Mouse (Mus musculus) layer of hippocampus, adult 18-20 months (tissue): ENCODE results near the gene Sema6b. TPM values are rescaled to one million over a fixed set of nuclear protein-coding genes. Genes with fewer than 3 reads are reported as not detected.

ENCODE experiments used
- DNase-seq, 2 experiments: peaks; one replicate each; pipeline ENCODE4 v3.0.0; 2022; ENCODE audit warnings: low spot score in 2 of 2
- long read RNA-seq: library from polyadenylated mRNA; stranded (forward); transcript quantifications from one replicate; pipeline ENCODE4 v2.0.0, GENCODE M21; 2021
- total RNA-seq, 2 experiments: library from RNA; stranded (reverse); gene quantifications; 2 replicates each; pipeline ENCODE4 v1.2.3; 2021

Gene Sema6b
- total RNA-seq = 100 to 1,000 TPM; 128 to 130 TPM
- long read RNA-seq, transcript Sema6b-201 (17 exons, 3,736 nt) = major isoform, 189 of 258 reads
- long read RNA-seq, partial matches to known transcripts = 24 of 258 reads
- long read RNA-seq, other reads (novel, unspliced or antisense) = 45 of 258 reads

DNA sequence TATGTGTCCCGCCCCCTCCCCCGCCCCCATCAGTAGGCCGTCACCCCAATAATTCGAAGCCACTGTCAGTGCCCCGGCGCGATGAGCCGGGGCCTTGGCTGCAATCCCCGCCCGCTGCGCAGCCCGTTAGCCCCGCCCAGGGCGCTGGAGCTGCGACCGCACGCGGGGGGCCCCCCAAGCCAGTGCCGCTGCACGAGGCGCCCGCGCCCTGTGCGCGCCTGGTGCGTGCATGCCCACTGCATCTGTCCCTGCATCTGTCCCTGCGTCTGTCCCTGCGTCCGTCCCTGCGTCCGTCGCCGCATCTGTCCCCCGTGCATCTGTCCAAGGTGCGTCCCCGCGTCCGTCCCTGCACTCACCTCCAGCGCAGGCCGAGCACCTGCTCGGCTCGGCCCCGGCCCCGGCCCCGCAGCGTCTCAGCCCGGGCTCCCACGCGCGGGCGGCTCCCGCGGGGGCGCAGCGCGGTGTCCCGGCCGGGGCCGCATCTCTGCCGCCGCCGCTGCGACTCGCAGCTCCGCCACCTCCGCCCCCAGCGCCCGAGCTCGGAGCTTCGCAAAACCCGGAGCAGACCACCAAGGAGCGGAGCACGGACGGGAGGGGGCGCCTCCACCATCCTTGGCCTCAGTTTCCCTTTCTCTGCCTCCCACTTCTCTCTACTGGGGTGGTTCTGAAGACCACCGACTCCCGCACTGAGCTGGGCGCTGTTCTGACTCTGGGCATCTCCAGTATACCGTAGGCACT lies at the start of gene Sema6b:
Gene Sema6b (minus strand): TSS at position 486 of the 738 bp plus-strand sequence.
- DNase-seq = peak; percentile 72 to 79

DNA sequence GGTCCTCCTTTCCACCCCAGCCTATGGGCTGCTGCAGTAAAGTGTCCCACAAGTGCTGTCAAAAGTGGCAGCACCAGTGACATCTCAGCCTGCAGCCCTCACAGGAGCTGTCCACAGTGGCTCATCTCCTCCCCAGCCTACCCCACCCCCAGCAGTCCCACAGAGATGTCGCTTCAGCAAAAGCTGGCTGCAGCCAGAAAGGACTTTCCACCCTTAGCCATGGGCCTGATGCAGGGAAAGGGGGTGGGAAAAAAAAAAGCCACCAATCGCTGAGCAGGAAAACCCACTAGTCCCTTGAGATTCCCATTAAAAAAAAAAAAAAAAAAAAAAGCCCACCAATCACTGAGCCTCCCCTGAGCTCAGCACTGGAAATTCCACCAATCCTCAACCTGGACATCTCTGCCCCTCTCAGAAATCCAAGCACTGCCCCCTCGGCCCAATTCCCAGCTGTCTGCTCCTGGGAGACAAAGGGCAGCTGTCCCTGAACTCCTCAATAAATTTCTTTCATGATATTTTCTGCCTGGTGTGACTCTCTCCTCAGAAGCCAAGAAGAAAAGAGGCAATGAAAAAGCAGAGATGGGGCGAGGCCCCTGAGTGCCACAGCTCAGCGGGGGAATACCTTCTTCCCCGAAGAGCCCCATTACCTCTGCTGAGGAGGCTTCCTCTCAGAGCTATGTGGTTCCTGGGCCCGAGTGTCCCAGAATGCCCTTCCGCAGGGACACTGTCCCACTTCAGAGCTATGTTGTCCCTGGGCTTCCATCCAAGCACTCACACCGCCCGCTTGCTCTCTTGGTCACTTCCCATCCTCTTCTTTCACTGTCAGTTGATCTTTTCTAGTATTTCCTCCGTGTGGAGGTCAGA lies 45.4 kb upstream of the Sema6b start:
- peak in 1 of 2 experiments; percentile 24 for DNase-seq

DNA sequence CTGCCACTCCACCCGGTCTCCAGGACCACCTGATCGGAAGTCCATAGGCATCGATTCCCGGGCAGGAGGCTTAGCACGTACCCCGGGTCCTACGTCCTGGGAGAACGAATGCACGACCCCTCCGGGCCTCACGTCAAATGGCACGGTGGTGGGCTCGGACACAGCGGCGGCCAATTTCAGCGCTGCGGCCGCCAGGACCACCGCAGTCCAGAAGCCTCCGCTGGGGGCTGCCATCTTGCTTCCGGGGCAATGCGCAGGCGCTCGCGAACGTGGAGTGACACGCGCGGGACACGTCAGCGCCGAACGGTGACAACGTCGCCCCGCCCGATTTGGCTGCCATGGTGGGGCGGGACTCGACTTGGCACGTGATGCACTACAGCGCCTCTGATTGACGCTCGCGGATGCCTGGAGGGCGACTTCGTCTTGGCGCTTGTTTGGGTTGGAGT lies 43.5 kb upstream of the Sema6b start, which contains the start of gene Mydgf:
Gene Mydgf (minus strand): TSS at position 263 of the 446 bp plus-strand sequence.
- peak; percentile 94 to 97 for DNase-seq

DNA sequence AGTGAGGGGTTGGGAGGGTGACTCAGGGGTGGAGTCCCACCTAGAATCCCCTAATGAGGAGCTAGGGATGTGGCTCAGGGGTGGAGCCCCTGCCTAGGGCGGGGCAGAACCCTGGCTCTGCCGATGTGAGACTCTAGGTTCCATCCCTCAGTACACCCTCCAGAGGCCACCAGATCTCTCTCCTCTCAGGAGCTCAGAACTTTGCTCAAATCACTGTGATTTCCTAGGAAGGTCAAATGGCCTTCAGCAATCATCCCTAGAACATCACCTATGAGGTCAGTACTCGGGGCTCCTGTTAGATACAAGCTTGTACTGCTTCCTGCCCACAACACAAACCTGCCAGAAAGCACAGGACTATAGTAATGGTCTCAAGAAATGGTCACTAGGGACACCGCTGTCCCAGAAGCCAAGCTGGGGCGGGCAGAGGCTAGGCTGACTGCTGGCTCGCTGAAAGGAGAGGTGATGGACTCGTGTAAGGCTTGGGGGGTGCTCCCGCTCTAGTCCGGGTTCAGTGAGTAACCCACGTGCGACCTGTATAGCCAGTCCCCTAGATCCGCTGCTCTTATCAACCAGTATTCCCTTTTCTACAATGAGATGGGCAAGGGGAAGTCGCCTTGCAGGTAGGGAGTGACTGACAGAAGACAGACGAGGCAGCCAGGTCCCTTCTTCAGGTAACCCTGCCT lies 43.0 kb upstream of the Sema6b start:
- no peak for DNase-seq

DNA sequence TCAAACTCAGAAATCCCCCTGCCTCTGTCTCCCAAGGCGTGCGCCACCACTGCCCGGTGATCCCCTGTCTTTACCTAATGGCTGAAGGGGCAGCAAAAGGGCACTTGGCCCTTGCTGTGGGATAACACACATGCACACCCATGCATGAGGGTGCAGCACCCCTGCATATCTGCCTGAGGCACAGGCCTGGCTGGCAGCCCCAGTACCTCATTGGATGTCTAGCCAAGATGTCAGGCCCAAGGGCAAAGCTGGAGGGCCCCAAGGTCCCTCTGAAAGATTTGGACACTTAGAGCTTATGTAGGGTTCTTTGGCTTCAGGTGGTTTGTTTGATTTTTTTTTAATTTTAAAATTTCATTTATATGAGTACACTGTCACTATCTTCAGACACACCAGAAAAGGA lies 35.3 kb upstream of the Sema6b start:
- no peak for DNase-seq

DNA sequence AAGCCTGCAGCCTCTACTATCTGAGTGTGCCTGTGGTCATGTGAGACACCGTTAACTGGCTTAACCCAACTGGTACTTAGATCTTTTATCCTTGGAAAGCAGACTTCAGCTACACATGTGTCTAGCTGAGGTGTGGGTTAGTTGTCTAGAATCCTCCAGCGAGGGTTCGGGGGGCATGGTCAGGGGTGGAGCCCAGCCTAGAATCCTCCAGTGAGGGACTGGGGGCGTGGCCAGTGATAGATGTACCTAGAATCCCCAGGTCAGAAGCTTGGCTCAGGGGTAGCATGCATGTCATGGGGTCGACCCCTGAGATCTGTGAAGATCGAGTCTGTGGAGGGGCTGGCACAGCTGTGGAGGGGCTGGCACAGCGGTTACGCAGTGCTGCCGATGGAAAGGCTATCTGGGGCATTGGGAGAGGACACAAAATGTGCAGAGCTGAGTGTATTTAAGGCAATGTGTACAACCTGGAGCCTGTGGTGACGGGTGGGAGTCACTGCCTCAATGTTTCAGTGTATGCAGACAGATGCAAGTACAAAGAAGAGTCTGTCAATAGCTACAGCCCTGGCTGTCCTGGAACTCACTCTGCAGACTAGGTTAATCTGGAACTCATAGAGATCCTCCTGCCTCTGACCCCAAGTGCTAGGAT lies 33.4 kb upstream of the Sema6b start:
- no peak for DNase-seq

DNA sequence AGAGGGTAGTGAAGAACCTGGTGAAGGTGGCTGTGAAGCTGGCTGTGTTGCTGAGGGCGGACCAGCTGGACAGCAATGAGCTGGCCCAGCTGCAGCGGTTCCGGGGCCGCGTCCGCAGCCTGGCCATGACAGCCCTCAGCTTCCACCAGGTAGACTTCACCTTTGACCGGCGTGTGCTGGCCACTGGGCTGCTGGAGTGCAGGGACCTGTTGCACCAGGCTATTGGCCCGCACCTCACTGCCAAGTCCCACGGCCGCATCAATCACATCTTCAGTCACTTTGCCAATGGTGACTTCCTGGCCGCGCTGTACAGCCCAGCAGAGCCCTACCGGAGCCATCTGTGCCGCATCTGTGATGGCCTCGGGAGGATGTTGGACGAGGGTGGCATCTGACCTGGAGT lies 31.7 kb upstream of the Sema6b start:
- DNase-seq = no peak

DNA sequence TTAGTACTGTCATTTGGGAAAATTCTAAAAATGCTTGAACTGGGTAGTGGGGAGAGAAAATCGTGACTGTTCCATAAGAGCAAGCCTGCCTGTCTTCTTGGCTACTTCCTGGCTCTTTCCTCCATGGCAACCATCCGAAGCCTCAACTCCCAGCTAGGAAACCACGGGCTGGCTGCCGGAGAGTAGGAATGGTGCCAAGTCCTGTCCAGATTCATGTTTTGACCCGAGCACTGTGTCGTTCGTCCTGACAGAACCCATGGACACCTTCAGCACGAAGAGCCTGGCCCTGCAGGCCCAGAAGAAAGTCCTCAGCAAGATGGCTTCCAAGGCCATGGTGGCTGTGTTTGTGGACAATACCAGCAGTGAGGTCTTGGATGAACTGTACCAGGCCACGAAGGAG lies 31.3 kb upstream of the Sema6b start:
- DNase-seq = no peak

DNA sequence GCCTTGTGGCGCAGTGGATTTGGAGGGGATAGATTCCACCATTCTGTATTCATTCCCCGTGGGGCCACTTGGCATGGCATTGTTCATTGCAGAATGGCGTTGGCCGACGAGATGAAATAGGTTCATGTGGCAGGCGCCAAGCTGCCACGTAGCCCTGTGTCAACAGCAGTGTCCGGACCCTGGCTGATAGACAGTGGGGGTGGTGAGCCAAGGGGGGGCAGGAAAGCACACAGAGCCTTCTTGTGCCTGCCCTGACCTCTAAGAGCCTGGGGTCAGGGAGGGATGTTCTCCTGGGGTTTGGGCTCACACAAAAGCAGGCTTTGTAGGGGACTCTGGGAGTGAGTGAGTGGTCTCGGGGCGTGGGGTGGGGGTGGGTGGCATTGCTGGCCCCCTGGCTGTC lies 30.5 kb upstream of the Sema6b start:
- no peak for DNase-seq

DNA sequence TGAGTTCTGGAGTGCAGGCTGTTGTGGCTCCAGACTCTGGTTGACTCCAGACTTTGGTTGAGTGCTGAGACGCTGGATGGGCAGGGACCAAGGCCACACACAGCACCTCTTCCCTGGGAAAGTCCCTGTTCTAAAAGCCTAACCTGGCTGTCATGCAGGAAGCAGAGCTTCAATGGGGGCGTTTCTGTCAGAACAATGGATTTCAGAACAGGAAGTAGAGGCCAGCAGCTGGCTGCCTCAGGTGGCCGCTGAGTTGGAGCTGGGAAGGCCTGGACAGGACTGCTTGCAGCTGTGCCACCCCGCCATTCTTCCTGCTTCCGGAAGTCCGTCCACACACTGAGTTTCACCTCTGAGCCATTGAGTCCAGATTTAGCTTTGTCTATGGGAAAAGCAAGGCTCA lies 29.7 kb upstream of the Sema6b start:
- DNase-seq = no peak

DNA sequence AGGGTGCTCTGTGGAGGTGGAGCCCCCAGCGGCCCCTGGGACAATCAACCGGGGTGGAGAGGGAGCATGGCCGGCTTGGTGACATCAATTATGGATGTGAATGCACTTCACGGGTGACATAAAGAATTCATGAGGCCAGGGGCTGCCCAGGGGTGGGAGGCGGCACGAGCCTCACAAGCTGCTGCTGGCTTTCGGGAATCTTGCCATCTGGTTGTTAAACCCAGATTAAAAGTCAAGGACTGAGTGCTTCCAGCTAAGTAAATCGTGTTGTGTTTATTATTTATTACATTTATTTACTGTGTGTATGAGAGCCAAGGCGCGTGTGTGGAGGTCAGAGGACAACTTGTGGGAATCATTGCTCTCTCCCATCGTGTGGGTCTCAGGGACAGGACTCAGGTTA lies 25.5 kb upstream of the Sema6b start:
- no peak for DNase-seq

DNA sequence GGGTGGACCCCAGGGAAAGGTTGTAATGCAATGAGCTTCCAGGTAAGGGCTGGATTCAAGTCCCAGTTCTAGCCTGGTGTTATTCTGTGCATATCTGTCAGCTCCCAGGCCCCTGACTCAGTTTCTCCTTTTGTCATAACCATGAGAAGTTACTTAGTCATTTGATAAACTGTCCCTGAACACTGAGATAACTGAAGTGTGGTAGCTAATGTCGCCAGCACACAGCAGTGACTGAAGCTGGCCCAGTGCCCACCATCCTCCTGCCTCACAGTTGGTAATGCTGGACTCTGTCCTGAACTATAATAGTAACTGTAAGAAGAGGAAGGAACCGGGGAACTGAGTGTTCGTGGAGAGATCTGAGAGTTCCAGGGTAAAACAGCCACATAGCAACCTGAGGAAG lies 24.4 kb upstream of the Sema6b start:
- no peak for DNase-seq

DNA sequence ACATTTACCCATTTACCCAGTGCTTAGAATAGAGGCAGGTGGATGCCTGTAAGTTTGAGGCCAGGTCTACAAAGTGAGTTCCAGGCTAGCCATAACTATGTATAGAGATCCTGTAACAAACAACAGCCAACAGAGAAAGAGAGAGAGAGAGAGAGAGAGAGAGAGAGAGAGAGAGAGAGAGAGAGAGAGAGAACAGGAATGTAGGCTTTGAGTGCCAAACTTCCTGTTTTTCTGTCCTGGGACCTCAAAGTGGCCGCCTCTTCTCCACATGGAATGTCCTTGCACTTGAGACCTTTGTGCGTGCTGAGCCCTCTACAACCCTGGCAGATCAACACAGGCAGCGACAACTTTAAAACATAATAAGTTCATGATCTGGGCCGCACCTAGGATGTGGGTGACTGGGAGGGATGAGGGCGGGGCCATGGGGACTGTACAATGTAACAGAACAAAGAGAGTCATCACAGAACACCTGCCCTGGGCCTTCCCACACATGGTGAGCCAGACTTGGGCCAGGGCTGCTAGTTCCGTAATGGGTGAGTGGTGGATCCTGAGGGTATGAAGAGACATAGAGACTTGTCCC lies 23.5 kb upstream of the Sema6b start:
- DNase-seq = no peak

DNA sequence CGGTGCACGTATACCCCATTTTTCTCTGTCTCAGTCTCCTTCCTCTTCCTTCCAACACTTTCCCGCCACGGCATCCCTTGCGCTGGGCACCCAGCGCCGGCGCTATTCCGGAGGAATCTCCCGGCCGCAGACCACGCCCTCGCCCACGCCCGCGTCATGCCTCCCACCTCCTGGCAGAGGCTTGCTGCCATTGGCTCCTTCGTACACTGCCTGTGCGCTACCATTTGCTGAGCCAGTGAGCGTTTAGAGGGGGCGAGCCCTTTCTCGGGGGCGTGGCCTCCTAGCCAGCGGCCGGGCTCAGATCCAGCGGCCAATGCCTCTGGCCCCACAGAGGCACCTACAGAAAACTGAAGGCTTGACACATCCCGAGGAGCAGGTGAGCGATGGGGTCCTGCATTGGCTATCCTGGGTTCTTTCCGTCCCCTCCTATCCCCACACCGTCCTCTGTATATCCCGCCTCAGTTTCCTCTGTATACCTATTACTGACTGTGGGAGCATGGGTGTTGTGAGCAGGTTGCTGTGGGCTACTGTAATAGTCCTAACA lies 22.2 kb upstream of the Sema6b start, which contains the start of gene Tnfaip8l1:
Gene Tnfaip8l1 (plus strand): TSS at position 247 of the 544 bp plus-strand sequence.
- peak; percentile 93 to 96 for DNase-seq

DNA sequence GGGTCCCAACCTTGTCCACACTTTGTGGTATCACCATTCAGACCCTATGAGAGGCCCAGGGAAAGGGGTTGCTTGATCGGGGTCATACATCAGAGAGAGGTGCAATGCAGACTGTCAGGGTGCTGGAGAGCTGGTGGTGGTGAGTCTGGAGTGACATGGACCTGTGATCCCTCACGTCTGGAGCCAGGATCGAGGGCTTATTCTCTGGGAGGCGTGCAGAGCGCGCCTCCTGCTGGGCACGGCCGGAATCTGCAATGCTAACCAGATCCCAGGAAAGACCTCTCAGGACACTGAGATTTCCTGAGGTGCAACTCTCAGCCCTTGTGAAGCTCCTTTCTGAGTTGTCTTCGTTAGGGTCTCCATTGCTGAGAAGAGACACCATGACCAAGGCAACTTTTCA lies 19.6 kb upstream of the Sema6b start:
- peak; percentile 37 to 66 for DNase-seq

DNA sequence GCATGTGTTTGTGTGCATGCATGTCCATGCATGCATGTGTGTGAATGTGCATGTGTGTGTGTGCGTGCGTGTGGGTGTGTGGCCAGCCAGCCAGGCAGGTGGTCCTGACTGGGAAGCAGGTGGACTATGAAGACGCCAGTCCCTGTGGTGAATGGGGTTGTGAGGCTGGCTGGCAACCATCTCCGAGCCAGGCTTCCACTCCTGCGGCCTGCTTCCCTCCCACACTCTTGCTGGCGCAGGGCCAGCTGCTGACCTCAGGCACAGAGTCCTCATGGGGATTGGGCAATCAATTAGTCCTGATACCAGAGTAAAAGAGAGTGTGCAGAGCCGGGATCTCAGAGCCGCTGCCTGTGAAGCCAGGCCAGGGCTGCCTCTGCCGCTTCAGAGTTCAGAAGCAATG lies 13.5 kb upstream of the Sema6b start:
- DNase-seq = no peak

DNA sequence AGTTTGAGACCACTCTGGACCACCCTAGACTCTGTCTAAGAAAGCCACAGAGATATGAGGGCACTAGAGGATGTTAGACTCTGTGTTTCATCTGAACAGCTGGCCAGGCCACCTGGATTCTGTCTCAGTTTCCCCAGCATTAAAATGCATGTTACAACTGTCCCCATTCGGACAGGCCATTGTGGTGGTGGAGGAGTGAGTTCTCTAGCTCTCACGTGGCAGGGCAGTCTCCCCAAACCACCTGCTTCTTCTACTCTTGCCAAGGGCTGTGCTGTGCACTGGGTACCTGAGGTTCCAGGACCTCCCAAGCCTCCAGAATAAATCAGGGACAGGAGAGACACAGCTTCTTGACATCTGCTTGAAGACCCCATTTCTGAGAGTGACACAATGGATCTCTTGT lies 9.8 kb upstream of the Sema6b start:
- DNase-seq = no peak

DNA sequence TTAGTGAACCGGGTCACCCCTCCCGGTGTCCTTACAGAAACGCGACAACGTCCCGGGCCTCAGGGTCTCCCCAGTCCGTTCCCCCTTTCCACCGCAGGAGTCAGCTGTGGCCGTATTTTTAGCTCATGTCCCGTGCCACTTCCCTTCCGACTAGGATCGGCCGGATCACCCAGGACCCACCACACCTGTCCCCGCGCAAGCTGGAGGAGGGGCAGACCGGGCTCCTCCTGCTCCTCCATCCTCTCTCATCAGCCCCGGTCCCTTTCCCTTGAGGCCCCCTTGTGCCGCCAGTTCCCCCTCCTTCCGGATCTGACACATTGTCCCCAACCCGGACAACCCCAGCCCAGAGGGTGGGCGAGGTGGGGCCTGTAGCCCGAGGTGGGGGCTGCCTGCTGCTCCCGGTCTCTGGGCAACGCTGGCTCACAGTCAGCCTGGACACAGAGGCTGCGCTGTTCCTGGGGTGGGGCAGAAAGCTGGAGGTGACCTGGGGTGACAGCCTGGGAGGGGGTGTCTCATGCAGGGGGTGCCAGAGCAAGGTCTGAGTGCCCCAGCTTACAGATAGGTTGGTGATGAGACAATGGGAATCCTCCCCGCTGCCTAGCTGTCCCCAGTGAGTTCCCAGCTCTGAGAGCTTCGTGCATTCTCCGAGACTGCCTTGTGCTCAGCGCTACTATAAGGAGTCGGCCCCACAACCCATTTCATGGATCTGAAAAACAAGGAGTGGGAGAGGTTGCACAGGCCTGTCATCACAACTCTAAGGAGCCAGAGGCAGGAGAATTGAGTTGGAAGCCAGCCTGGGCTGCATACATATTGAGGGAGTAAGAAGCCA lies 8.9 kb upstream of the Sema6b start:
- no peak for DNase-seq

DNA sequence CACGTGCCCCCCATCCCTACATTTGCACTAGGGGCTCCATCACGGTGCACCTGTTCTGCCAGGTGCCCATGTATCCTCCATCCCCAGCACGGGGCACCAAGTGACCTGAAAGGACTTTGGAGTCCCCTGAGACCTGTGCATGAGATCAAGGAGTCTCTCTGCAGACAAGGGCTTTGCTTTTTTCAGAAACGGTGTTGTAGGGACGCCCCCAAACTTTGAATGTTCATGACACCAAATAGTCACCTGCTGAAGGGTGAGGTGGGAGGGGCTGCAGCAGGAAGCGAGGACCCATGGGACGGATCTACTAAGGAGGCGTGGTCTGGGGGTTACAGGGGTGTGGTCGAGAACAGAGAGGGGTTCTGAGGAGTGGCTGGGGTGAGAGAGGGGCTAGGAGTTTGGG lies 8.1 kb upstream of the Sema6b start:
- no peak for DNase-seq
